Mouse (Mus musculus) CH12.LX (cell line): ENCODE measurements at regions not wholly inside any gene's neighbourhood (a gene's known extent, or its start where the extent isn't known, plus 50 kb on each side); places are given as distances from the start of the nearest gene placed in this dataset.
A peak's percentile ranks its signal among the peaks of the same experiment; 100 is the strongest.
"Not testable (repeated sequence)": the region's sequence is repeated elsewhere in the genome, so short reads cannot be mapped to it uniquely, and the experiment has no call there.

Source experiments
- DNase-seq: peaks from one replicate; pipeline ENCODE4 v3.0.0-alpha.2; 2013; ENCODE audit errors: extremely low read depth
- H3K27ac ChIP-seq: 2 replicates; pipeline ENCODE4 v1.5.1; 2012; ENCODE audit warnings: low read depth, mild to moderate bottlenecking, control low read depth, moderate library complexity; ENCODE audit not compliant: insufficient read depth
- H3K27me3 ChIP-seq: replicated peaks from 2 replicates; pipeline ENCODE3; 2012; ENCODE audit warnings: inconsistent platforms
- H3K36me3 ChIP-seq, 2 experiments: replicated peaks in 1 of 2; 2 replicates each; pipeline versions ENCODE3 to v1.6.1; 2012; ENCODE audit warnings: inconsistent platforms in 1 of 2, low read length in 1 of 2, mild to moderate bottlenecking in 1 of 2, mixed read lengths in 1 of 2, moderate library complexity in 1 of 2; ENCODE audit not compliant: control insufficient read depth in 1 of 2, insufficient read depth in 1 of 2
- H3K4me1 ChIP-seq, 2 experiments: 2 replicates each; pipeline ENCODE4 v1.6.1; 2012; ENCODE audit warnings: inconsistent platforms in 1 of 2, moderate library complexity in 1 of 2; ENCODE audit not compliant: insufficient read depth in 2 of 2, control insufficient read depth in 1 of 2
- H3K4me2 ChIP-seq: 2 replicates; pipeline ENCODE4 v1.6.1; 2012; ENCODE audit warnings: low read depth, mild to moderate bottlenecking, control low read depth; ENCODE audit not compliant: poor library complexity, insufficient read depth, severe bottlenecking
- H3K4me3 ChIP-seq, 3 experiments: fragments of 150-350 bp in 1 of 3; sonication (generic) in 1 of 3; replicated peaks in 1 of 3; 2 replicates each; pipeline versions ENCODE3 to v1.5.1; 2011 to 2012; ENCODE audit warnings: low read depth in 2 of 3, low read length in 2 of 3, mild to moderate bottlenecking in 2 of 3, moderate library complexity in 2 of 3, control low read depth in 1 of 3, improper control_type of control experiment in 1 of 3, inconsistent platforms in 1 of 3, mixed read lengths in 1 of 3; ENCODE audit not compliant: poor library complexity in 1 of 3
- H3K79me2 ChIP-seq: replicated peaks from 2 replicates; pipeline ENCODE4 v1.6.1; 2012; ENCODE audit warnings: mild to moderate bottlenecking, moderate library complexity; ENCODE audit not compliant: control insufficient read depth, poor library complexity, insufficient read depth, severe bottlenecking; ENCODE audit errors: extremely low read depth
- H3K9ac ChIP-seq: 2 replicates; pipeline ENCODE4 v1.6.1; 2012; ENCODE audit warnings: low read depth, mild to moderate bottlenecking, control low read depth, moderate library complexity; ENCODE audit not compliant: insufficient read depth
- H3K9me3 ChIP-seq: replicated peaks from 2 replicates; pipeline ENCODE3; 2012; ENCODE audit warnings: low read length, inconsistent platforms, mixed read lengths
- CTCF ChIP-seq, 2 experiments: IDR thresholded peaks in 1 of 2; conservative IDR thresholded peaks in 1 of 2; 2 replicates each; pipeline ENCODE4 v1.5.1; 2011 to 2012; ENCODE audit warnings: low read depth in 2 of 2, low read length in 2 of 2, improper control_type of control experiment in 1 of 2, inconsistent platforms in 1 of 2, mild to moderate bottlenecking in 1 of 2, moderate library complexity in 1 of 2
- ELF1 ChIP-seq: IDR thresholded peaks from 2 replicates; pipeline ENCODE4 v1.6.1; 2014; ENCODE audit warnings: low read depth, mild to moderate bottlenecking, inconsistent platforms, low read length, improper control_type of control experiment
- EP300 ChIP-seq: IDR thresholded peaks from 2 replicates; pipeline ENCODE4 v1.6.1; 2011; ENCODE audit warnings: low read length, improper control_type of control experiment
- JUND ChIP-seq: conservative IDR thresholded peaks from 2 replicates; pipeline ENCODE4 v1.6.1; 2011; ENCODE audit warnings: low read depth, low read length, improper control_type of control experiment
- KAT2A ChIP-seq: IDR thresholded peaks from 2 replicates; pipeline ENCODE4 v1.6.1; 2012; ENCODE audit warnings: low read length, improper control_type of control experiment, inconsistent platforms; ENCODE audit not compliant: insufficient replicate concordance
- MAFK ChIP-seq: IDR thresholded peaks from 2 replicates; pipeline ENCODE4 v1.6.1; 2011; ENCODE audit warnings: low read length, improper control_type of control experiment; ENCODE audit not compliant: insufficient replicate concordance
- MYC ChIP-seq: IDR thresholded peaks from 2 replicates; pipeline ENCODE4 v1.6.1; 2011; ENCODE audit warnings: low read depth, mild to moderate bottlenecking, improper control_type of control experiment, low read length
- NRF1 ChIP-seq: IDR thresholded peaks from 2 replicates; pipeline ENCODE4 v1.6.1; 2014; ENCODE audit warnings: low read depth, mild to moderate bottlenecking, inconsistent platforms, low read length, improper control_type of control experiment, moderate library complexity
- POLR2A ChIP-seq: IDR thresholded peaks from 2 replicates; pipeline ENCODE4 v1.6.1; 2011; ENCODE audit warnings: low read depth, mild to moderate bottlenecking, improper control_type of control experiment, low read length
- POLR2AphosphoS2 ChIP-seq: IDR thresholded peaks from 2 replicates; pipeline ENCODE4 v1.6.1; 2011; ENCODE audit warnings: low read depth, low read length, improper control_type of control experiment
- RAD21 ChIP-seq: IDR thresholded peaks from 2 replicates; pipeline ENCODE4 v1.6.1; 2011; ENCODE audit warnings: low read depth, mild to moderate bottlenecking, low read length, improper control_type of control experiment, moderate library complexity
- SMC3 ChIP-seq: IDR thresholded peaks from 2 replicates; pipeline ENCODE4 v1.6.1; 2011; ENCODE audit warnings: low read depth, low read length, improper control_type of control experiment
- USF2 ChIP-seq: conservative IDR thresholded peaks from 2 replicates; pipeline ENCODE4 v1.6.1; 2011; ENCODE audit warnings: low read depth, low read length, improper control_type of control experiment
- ZC3H11A ChIP-seq: IDR thresholded peaks from 2 replicates; pipeline ENCODE4 v1.6.1; 2012; ENCODE audit warnings: low read depth, mild to moderate bottlenecking, inconsistent platforms, low read length, improper control_type of control experiment
- dilution Hi-C: fragments of 300-500 bp; cut with MboI; formaldehyde crosslinking; loops from 2 replicates; pipeline ENCODE4 v1.14.3; 2020; ENCODE audit warnings: low sequenced_read_pairs; ENCODE audit not compliant: extremely low pct_unique_long_range_greater_than_20kb, extremely low pct_ligation_motif_present
- in situ Hi-C: fragments of 300-500 bp; cut with MboI; formaldehyde crosslinking; loops from 3 replicates; pipeline ENCODE4 v1.14.3; 2019; ENCODE audit warnings: low sequenced_read_pairs, low pct_ligation_motif_present, low pct_unique_long_range_greater_than_20kb, mixed read lengths

- no peaks in the 10 kb centered on the region for H3K79me2 ChIP-seq
- dilution Hi-C loops, result no loop called here
- no peak overlapping the region for H3K4me2 ChIP-seq
- in situ Hi-C loops, result loop anchor here (10.0 kb wide), 1 partner anchor 175 kb away; no protein-coding TSS in a partner anchor
- H3K9ac ChIP-seq, result no peak overlapping the region
- H3K9me3 ChIP-seq, result no peaks in the 10 kb centered on the region
- H3K4me1 ChIP-seq, result no peaks in the 10 kb centered on the region
- no peaks in the 10 kb centered on the region for H3K27me3 ChIP-seq
- TF ChIP-seq JUND (no peak), NRF1 (no peak), POLR2AphosphoS2 (no peak), EP300 (no peak), SMC3 (peak; percentile 88), CTCF (conservative IDR thresholded peaks at IDR 0.05 in 1 of 2, IDR thresholded peaks at IDR 0.05 in 1 of 2; ENCODE audit: low read depth in 2 of 2, low read length in 2 of 2) (peak; percentile 93 to 95), USF2 (no peak), ZC3H11A (peak; percentile 51), MYC (peak; percentile 80; the same call in 1 of the 2 replicates), RAD21 (peak; percentile 98)
- no peak overlapping the region for H3K27ac ChIP-seq
- DNase-seq, result peak; percentile 83
- H3K36me3 ChIP-seq, result no peaks in the 10 kb centered on the region
- no peak overlapping the region for H3K4me3 ChIP-seq
Measured at GRCm38 (mm10) chr6:5589635-5590034, 93.5 kb upstream of the Pdk4 start.

- H3K27ac ChIP-seq, result no peak overlapping the region
- no peak overlapping the region for H3K9ac ChIP-seq
- H3K79me2 ChIP-seq, result no peaks in the 10 kb centered on the region
- dilution Hi-C loops, result no loop called here
- in situ Hi-C loops, result loop anchor here (10.0 kb wide), 1 partner anchor 168 kb away; no protein-coding TSS in a partner anchor
- H3K27me3 ChIP-seq, result no peaks in the 10 kb centered on the region
- H3K4me3 ChIP-seq, result no peak overlapping the region
- TF ChIP-seq MAFK (peak; percentile 72; the same call in 1 of the 2 replicates), EP300 (no peak), POLR2AphosphoS2 (no peak), ELF1 (peak; percentile 37; the same call in 1 of the 2 replicates), POLR2A (no peak), KAT2A (no peak), ZC3H11A (no peak)
- DNase-seq, result peak; percentile 57
- no peaks in the 10 kb centered on the region for H3K36me3 ChIP-seq
- no peaks in the 10 kb centered on the region for H3K9me3 ChIP-seq
- H3K4me2 ChIP-seq, result no peak overlapping the region
- H3K4me1 ChIP-seq, result peaks cover 4 to 12% of the 10 kb centered on the region in 2 experiments; a peak in 3 of 4 replicates
Measured at GRCm38 (mm10) chr6:5582923-5583525, 86.9 kb upstream of the Pdk4 start.

GRCm38 (mm10) chr6:5576891-5577290 is 80.8 kb upstream of the Pdk4 start:
- dilution Hi-C loops, result not testable (repeated sequence)

More at GRCm38 (mm10) chr6:5576891-5577290, 80.8 kb upstream of the Pdk4 start:
- H3K27ac ChIP-seq, in situ Hi-C loops, H3K9me3 ChIP-seq, H3K36me3 ChIP-seq, H3K27me3 ChIP-seq, H3K79me2 ChIP-seq, H3K4me2 ChIP-seq, H3K4me3 ChIP-seq, H3K4me1 ChIP-seq, H3K9ac ChIP-seq, DNase-seq: not testable (repeated sequence)
